Mouse (Mus musculus): ENCODE measurements around the gene Arhgap31.
A peak's percentile ranks its signal among the peaks of the same experiment; 100 is the strongest.
"Not testable (repeated sequence)": the region's sequence is repeated elsewhere in the genome, so short reads cannot be mapped to it uniquely, and the experiment has no call there.

Gene Arhgap31

GRCm38 (mm10) chr16:38687673-38688072 is 25.4 kb downstream of the Arhgap31 start:
- no peak for DNase-seq (ENCODE audit: low spot score in 2 of 2)

DNA sequence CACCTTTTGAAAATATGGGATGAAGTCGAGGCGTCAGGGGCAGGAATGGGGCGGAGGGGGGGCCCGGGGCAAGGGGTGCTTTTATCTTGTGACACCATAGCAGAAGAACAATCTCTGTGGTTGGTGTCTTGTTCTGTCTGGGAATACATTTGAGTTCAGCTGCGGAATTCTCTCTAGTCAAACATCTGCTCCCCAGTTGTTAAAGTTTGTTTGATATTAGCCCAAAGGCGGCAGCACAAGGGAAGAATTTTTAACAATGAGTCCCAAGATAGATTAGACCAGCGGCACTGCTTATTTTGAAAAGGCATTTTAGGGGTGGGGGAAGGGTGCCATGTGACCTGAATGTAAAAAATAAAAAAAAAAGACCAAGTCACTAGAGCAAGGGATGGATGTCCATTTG is 30.0 kb downstream of the Arhgap31 start:
- no peak for DNase-seq (ENCODE audit: low spot score in 2 of 2)

DNA sequence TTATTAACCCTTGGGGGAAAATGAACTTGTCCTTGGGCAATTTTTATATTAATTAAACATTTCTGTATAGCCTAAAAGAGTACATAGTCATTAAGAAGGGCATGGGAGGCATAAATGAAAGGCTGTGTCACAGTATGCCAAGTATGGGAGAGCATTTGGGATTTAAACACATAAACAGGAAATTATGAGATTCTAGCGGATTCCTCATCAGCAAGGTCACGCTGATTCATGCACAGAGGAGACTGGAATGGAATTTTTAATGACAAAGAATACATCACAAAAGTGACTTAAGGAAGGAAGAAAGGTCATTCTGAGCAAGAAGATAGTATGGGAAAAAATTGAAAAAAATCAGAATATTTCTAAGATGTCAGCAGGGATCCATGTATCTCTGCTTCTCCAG is 31.8 kb downstream of the Arhgap31 start:
- no peak for DNase-seq (ENCODE audit: low spot score in 2 of 2)

- no peak for DNase-seq (ENCODE audit: low spot score in 2 of 2)
Measured at GRCm38 (mm10) chr16:38679431-38680021, 33.5 kb downstream of the Arhgap31 start.

GRCm38 (mm10) chr16:38678853-38679252 is 34.2 kb downstream of the Arhgap31 start:
- no peak for DNase-seq (ENCODE audit: low spot score in 2 of 2)

DNA sequence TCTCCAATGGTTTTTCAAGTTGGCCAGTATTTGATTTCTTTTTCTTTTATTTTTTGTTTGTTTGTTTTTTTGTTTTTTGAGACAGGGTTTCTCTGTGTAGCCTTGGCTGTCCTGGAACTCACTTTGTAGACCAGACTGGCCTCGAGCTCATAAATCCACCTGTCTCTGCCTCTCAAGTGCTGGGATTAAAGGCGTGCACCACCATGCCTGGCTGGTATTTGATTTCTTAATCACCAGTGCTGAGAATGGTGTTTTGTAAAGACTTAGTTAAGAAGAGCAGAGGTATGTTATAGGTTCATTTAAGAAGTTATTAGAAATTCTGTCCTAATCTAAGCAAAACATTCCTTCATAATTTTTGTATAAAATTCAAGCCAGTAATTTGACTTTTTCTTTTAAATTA is 35.1 kb downstream of the Arhgap31 start:
- DNase-seq (ENCODE audit: low spot score in 2 of 2): not testable (repeated sequence)

DNA sequence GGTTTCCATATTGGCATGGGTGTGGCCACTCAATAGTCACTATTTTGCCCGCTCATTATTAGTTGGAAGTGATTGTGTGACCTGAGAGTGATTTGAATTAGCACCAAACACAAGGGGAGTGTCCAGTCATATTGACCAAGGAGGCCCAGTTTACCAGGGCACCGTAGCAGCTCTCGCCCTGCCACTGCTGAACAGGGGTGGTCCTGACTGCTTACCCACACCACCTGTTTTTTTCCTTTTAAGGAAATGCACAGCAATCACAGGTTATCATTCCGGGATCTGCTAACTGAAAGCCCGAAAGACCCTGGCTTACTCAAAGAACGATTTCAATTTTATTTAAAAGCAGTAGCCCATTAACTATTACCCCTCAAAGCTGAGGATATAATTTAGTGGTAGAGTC is 35.9 kb downstream of the Arhgap31 start:
- no peak for DNase-seq (ENCODE audit: low spot score in 2 of 2)

GRCm38 (mm10) chr16:38676647-38677046 is 36.4 kb downstream of the Arhgap31 start:
- no peak for DNase-seq (ENCODE audit: low spot score in 2 of 2)

DNA sequence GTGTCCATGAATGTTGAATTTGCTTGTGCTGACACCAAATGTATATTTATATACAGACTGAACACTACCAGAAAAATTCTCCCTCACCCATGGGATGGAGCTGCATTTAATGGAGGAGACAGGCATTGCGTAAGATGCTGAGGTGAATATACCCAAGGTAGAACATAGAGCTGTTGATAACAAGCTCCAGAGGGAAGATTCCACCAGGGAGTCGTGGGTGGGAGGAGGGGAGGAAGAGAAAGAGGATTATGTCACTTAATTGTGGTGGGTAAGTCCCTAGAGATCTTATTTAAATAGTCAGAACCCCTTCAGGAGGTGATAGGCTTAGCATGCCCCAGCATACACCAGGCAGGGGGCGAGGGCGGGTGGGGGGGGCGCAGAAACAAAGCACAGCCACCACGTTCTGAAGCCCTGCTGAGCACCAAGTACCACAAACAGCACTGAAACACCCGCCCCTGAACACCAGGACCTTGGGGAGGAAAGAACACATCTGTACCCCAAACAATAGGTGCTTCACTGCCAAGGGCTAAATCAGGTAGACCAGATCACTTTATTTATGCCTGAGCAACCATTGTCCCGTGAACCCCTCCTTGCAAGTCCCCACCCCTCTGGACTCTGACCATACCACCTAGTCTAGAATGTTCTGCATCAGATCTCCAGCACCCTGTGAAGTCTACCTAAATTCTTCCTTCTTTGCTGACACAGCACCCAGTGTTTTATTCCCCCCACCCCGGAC is 37.3 kb downstream of the Arhgap31 start:
- DNase-seq (ENCODE audit: low spot score in 2 of 2): no peak

GRCm38 (mm10) chr16:38674891-38675290 is 38.2 kb downstream of the Arhgap31 start:
- DNase-seq (ENCODE audit: low spot score in 2 of 2): no peak

- DNase-seq (ENCODE audit: low spot score in 2 of 2): no peak
Measured at GRCm38 (mm10) chr16:38673511-38673910, 39.6 kb downstream of the Arhgap31 start.

- DNase-seq (ENCODE audit: low spot score in 2 of 2): no peak
Measured at GRCm38 (mm10) chr16:38672947-38673346, 40.1 kb downstream of the Arhgap31 start.

DNA sequence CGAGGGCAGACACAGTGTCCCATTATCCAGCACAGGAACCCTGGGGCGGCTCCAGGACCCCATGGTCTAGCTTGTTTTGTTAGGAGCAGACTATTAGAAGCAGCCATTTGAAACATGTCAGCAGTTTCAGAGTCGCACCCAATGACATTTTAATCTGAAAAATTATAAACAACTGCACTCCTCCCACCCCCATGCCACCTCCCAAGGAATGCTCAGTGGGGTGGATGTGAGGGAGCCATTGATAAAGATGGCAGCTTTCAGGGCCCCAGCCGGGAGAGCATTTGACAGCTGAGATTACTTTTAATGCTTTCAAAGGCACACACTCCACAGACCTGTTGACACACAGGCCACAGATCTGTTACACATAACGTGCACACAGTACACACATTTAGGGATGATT is 40.7 kb downstream of the Arhgap31 start:
- DNase-seq (ENCODE audit: low spot score in 2 of 2): no peak

- DNase-seq (ENCODE audit: low spot score in 2 of 2): no peak
Measured at GRCm38 (mm10) chr16:38670621-38671390, 42.3 kb downstream of the Arhgap31 start.

DNA sequence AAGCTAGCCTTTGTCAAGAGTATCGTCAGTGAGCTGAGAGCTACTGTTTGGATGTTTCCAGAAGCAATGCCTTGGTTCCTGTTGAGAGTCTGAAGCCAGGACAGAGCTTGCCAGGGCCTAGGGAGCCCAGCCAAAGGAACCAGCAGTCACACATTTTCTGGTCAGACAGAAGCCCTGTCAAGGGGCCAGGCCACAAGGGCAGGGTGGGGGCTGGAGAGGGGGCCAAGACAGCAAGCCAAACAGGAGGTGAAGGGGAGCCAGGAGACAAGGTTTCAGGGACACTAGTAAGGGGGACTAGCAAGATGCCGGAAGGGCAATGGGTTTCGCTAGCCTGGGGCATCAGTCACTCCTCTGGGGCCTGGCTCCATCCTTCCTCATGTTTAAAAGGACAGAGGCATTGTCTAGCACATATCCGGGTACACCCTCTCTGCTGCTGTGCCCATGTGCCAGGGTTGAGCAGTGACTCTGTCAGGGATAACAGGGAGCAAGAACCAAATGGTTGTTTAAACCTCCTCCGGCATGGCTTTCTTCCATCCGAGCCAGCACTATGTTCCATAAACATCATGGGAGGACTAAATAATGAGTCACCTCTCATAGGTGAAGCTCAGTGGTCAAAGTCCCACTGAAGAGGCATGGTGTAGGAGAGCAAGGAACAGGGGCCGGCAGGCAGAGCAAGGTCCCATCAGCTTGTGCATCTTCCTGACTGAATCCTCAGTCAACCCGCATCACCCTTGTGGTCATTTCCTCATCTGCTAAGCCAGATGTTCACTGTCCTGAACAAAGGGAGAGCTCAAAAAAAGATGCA is 44.0 kb downstream of the Arhgap31 start:
- no peak for DNase-seq (ENCODE audit: low spot score in 2 of 2)

DNA sequence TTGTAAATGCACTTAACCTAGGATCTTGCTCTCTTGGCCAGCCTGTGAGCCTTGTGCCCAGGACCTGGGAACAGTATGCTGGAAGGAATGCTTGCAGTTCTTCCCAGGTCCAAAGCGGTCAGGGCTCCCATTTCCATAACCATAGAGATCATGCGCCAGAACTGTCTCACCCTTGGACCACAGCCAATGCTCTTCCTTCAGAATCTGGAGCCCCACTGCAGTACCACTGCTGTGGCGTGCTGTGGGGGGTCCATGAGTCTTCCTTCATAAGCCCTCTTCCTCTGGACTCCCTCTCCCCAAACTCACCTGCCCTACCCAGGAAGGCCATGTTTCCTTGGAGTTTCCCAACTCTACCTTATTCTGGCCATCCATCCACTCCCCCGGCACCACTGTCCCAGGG is 46.6 kb downstream of the Arhgap31 start:
- DNase-seq (ENCODE audit: low spot score in 2 of 2): no peak

GRCm38 (mm10) chr16:38666016-38666415 is 47.1 kb downstream of the Arhgap31 start:
- no peak for DNase-seq (ENCODE audit: low spot score in 2 of 2)

DNA sequence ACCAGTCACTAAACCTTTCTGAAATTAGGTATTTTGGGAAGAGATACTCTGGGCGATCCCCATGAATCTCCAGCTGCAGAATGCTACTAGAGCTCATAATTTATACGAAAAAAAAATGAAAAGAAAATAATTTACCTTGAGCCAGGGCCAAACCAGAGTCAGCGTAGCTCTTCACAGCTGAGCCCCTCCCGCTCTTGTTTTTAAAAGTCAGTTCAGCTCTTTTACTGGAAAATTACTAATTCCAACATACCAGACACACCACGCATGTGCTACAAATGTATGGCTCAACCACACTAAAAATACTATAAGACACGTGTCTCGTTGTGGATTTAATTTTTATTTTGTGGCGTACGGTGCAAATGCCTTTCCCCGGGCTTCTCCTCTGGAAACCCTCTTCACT is 50.5 kb downstream of the Arhgap31 start:
- DNase-seq (ENCODE audit: low spot score in 2 of 2): no peak

GRCm38 (mm10) chr16:38654308-38654707 is 58.8 kb downstream of the Arhgap31 start:
- no peak for DNase-seq (ENCODE audit: low spot score in 2 of 2)

DNA sequence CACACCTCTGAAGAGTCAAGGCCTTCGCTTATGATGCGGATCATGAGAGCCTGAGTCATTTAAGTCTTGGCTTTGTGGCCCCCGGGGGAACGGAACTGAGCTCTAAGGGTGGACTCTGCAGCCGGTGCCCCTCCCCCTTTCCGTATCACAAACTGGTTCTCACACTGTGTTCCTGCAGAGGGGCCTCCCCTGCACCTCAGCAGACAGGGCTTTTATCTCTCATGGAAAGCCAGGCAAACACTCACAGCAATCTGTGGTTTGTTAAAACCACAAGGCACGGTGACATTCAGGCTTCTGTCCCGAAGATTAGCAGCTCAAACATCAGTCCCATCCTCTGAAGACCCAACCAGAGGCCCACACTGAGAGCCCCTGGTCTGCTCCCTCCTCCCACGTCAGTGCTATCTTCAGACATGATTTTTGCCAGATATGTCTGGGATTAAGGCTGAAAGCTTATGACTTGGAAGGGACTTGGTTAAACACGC is 59.6 kb downstream of the Arhgap31 start:
- peak in 1 of 2 experiments; percentile 10 for DNase-seq (ENCODE audit: low spot score in 2 of 2)

DNA sequence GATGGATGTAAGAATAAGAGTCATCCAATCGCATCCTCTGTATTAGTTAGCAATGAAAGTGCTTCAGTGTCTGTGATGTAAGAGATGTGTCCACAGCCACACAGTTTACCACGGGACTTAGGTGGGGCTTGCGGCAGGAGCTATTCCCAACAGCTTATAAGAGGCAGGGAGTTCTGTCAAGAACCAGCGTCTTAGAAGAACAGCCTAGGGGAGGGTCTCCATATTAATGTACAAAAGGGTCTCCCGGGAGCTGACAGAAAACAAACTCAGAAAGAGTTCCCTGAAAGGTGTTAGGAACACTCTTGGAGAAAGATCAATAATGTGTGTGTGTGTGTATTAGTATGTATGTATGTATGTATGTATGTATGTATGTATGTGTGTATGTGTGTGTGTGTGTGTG is 60.4 kb downstream of the Arhgap31 start:
- DNase-seq (ENCODE audit: low spot score in 2 of 2): no peak

GRCm38 (mm10) chr16:38651721-38652231 is 61.3 kb downstream of the Arhgap31 start:
- no peak for DNase-seq (ENCODE audit: low spot score in 2 of 2)

Measured in urinary bladder, postnatal 36 days (tissue).